Mouse (Mus musculus) left cerebral cortex, adult 8-10 months (tissue): Measurements from ENCODE around the gene Nlrp3. TPM values are rescaled to one million over a fixed set of nuclear protein-coding genes. Genes with fewer than 3 reads are reported as not detected.

Source experiments
- DNase-seq, 2 experiments: peaks; one replicate each; pipeline ENCODE4 v3.0.0; 2022; ENCODE audit warnings: low spot score in 2 of 2
- total RNA-seq, 4 experiments: library from RNA; stranded (reverse); gene quantifications; 2 replicates each; pipeline ENCODE4 v1.2.4; 2022

The Nlrp3 gene
- total RNA-seq, 4 experiments from 2014 or later = 1.3 to 4.3 (median 1.9) TPM

GRCm38 (mm10) chr11:59611646-59612045 is 70.3 kb downstream of the Nlrp3 start:
- DNase-seq = no peak

- DNase-seq = no peak
Measured at GRCm38 (mm10) chr11:59614120-59614519, 72.8 kb downstream of the Nlrp3 start.

Other genes starting within 250 kb of the Nlrp3 start
- 10 to 100 TPM; 14.1 to 15.6 (median 14.9) TPM for gene Wnt9a, start 234.6 kb upstream of the Nlrp3 start, total RNA-seq
- gene Prss38, start 165.9 kb upstream of the Nlrp3 start, total RNA-seq = not detected
- gene Jmjd4, start 91.5 kb upstream of the Nlrp3 start, total RNA-seq = 10 to 100 TPM; 26.0 to 29.1 (median 26.6) TPM
- gene Snap47, start 90.4 kb upstream of the Nlrp3 start, total RNA-seq = 100 to 1,000 TPM; 364 to 399 (median 383) TPM
- 1 to 10 TPM; 3.5 to 5.4 (median 4.3) TPM for gene Zfp867, start 69.1 kb upstream of the Nlrp3 start, total RNA-seq
- gene Zkscan17, start 14.8 kb upstream of the Nlrp3 start, total RNA-seq = 10 to 100 TPM in 3 of 4 experiments, 1 to 10 TPM in 1; 9.6 to 11.9 (median 10.5) TPM
- not detected for gene Olfr222, start 34.7 kb downstream of the Nlrp3 start, total RNA-seq
- not detected for gene Olfr223, start 51.7 kb downstream of the Nlrp3 start, total RNA-seq
- 100 to 1,000 TPM; 269 to 287 (median 277) TPM for gene Mprip, start 119.7 kb downstream of the Nlrp3 start, total RNA-seq
- gene Pld6, start 246.1 kb downstream of the Nlrp3 start, total RNA-seq = 1 to 10 TPM in 3 of 4 experiments, under 1 TPM in 1; 0.86 to 1.6 (median 1.3) TPM